Mouse (Mus musculus) forebrain, embryonic 12.5 days (tissue): ENCODE results near the gene Tead1. TPM values are rescaled to one million over a fixed set of nuclear protein-coding genes. Genes with fewer than 3 reads are reported as not detected.
A peak's percentile ranks its signal among the peaks of the same experiment; 100 is the strongest.

Source experiments
- ATAC-seq: fragments of 200-750 bp; cut with Nextera tagmentation; 2 replicates; pipeline ENCODE4 v1.8.0; 2017; ENCODE audit warnings: moderate TSS enrichment; ENCODE audit not compliant: low FRiP score
- H3K27ac ChIP-seq: fragments of 300-500 bp; sonication (generic); 2 replicates; pipeline ENCODE4 v1.5.1; 2016; ENCODE audit warnings: mild to moderate bottlenecking
- H3K27me3 ChIP-seq: fragments of 300-500 bp; sonication (generic); 2 replicates; pipeline ENCODE4 v1.6.1; 2016; ENCODE audit warnings: mild to moderate bottlenecking
- H3K36me3 ChIP-seq: fragments of 300-500 bp; sonication (generic); replicated peaks from 2 replicates; pipeline ENCODE4 v1.6.1; 2016; ENCODE audit warnings: mild to moderate bottlenecking
- H3K4me1 ChIP-seq: fragments of 300-500 bp; sonication (generic); 2 replicates; pipeline ENCODE4 v1.6.1; 2016
- H3K4me2 ChIP-seq: fragments of 300-500 bp; sonication (generic); 2 replicates; pipeline ENCODE4 v1.6.1; 2016; ENCODE audit warnings: mild to moderate bottlenecking, moderate library complexity
- H3K4me3 ChIP-seq: fragments of 300-500 bp; sonication (generic); replicated peaks from 2 replicates; pipeline ENCODE4 v1.5.1; 2016; ENCODE audit warnings: mild to moderate bottlenecking
- H3K9ac ChIP-seq: fragments of 300-500 bp; sonication (generic); 2 replicates; pipeline ENCODE4 v1.6.1; 2016; ENCODE audit warnings: mild to moderate bottlenecking
- H3K9me3 ChIP-seq: fragments of 300-500 bp; sonication (generic); 2 replicates; pipeline ENCODE4 v1.6.1; 2016
- WGBS: fragments of 180-500 bp; shearing (Covaris S2); methylation state at CpG from one replicate; pipeline ENCODE4 v1.1.7; 2016; 5-methylcytosine and 5-hydroxymethylcytosine counted together
- polyA plus RNA-seq: library from polyadenylated mRNA; unstranded; fragments of >200 nt; fragmentation: Nextera tagmentation; extraction: Ambion mirVana; gene quantifications from 2 replicates; pipeline ENCODE4 v1.2.1, GENCODE M21; 2016

Tead1 gene
- polyA plus RNA-seq, 1 experiment from 2014 or later: 28.3 TPM

GRCm38 (mm10) chr7:112854516-112854915 is 175.4 kb downstream of the Tead1 start:
- H3K4me2 ChIP-seq: no peak overlapping the region
- no peak; the same call in 1 of the 2 replicates for ATAC-seq
- H3K36me3 ChIP-seq: peaks cover 9% of the 10 kb centered on the region; the same call in 1 of the 2 replicates
- H3K9me3 ChIP-seq: no peaks in the 10 kb centered on the region
- H3K4me3 ChIP-seq: no peak overlapping the region
- H3K4me1 ChIP-seq: peaks cover 62% of the 10 kb centered on the region
- H3K27me3 ChIP-seq: peaks cover 10% of the 10 kb centered on the region
- H3K27ac ChIP-seq: no peak overlapping the region
- WGBS: 14% methylated on average over 5 of the region's 5 CpGs
- H3K9ac ChIP-seq: no peak overlapping the region

DNA sequence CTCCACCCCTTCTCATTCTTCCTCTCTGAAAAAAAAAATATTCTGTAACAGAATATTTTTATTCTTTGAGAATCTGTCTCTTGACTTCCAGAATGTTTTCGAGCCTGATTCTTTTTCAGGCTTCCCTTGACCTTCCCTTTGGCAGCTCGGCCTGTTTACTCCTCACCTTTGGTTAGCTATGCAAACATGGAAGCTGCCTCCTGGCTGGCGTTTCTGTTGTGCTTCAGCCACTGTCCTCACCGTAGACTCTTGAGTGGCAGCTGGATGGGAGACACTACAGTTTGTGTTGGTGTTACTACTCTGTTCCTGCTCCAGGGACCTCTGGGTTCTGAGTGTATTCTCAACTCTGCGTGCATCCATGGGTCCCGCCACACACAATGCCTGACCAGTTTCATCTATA is 176.3 kb downstream of the Tead1 start:
- H3K27me3 ChIP-seq: peaks cover 10% of the 10 kb centered on the region
- no peak overlapping the region for H3K4me2 ChIP-seq
- 72% methylated on average over 6 of the region's 6 CpGs for WGBS
- no peak overlapping the region for H3K4me3 ChIP-seq
- no peaks in the 10 kb centered on the region for H3K9me3 ChIP-seq
- peaks cover 56% of the 10 kb centered on the region for H3K4me1 ChIP-seq
- no peak overlapping the region for H3K9ac ChIP-seq
- no peak for ATAC-seq
- peaks cover 7% of the 10 kb centered on the region; the same call in 1 of the 2 replicates for H3K36me3 ChIP-seq
- no peak overlapping the region for H3K27ac ChIP-seq

GRCm38 (mm10) chr7:112856121-112856571 is 177.0 kb downstream of the Tead1 start:
- H3K9ac ChIP-seq: no peak overlapping the region
- no peak overlapping the region for H3K4me2 ChIP-seq
- H3K9me3 ChIP-seq: no peaks in the 10 kb centered on the region
- peaks cover 10% of the 10 kb centered on the region for H3K27me3 ChIP-seq
- no peak overlapping the region for H3K27ac ChIP-seq
- no peak for ATAC-seq
- 34% methylated on average over 7 of the region's 7 CpGs for WGBS
- peaks cover 49% of the 10 kb centered on the region for H3K4me1 ChIP-seq
- no peak overlapping the region for H3K4me3 ChIP-seq
- peaks cover 8% of the 10 kb centered on the region for H3K36me3 ChIP-seq

DNA sequence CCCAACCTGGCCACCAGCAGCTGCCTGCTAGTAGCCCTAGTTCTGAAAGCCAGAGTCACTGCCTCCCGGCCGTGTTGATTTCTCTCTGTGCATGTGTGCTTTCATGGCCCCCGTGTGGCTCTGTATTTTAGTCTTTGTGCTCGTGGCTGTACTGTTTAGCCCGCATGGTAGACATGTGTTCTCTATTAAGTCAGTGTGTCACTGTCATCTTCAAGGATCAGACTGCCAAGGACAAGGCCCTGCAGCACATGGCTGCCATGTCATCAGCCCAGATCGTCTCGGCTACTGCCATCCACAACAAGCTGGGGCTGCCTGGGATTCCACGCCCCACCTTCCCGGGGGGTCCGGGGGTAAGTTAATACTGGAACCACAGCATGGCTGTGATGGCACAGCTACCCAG is 177.5 kb downstream of the Tead1 start:
- 75% methylated on average over 10 of the region's 10 CpGs for WGBS
- H3K4me3 ChIP-seq: no peak overlapping the region
- H3K4me1 ChIP-seq: peaks cover 44% of the 10 kb centered on the region
- H3K4me2 ChIP-seq: no peak overlapping the region
- no peak overlapping the region for H3K9ac ChIP-seq
- no peaks in the 10 kb centered on the region for H3K9me3 ChIP-seq
- no peak overlapping the region for H3K27ac ChIP-seq
- ATAC-seq: no peak
- H3K27me3 ChIP-seq: peaks cover 10% of the 10 kb centered on the region
- peaks cover 12% of the 10 kb centered on the region for H3K36me3 ChIP-seq

DNA sequence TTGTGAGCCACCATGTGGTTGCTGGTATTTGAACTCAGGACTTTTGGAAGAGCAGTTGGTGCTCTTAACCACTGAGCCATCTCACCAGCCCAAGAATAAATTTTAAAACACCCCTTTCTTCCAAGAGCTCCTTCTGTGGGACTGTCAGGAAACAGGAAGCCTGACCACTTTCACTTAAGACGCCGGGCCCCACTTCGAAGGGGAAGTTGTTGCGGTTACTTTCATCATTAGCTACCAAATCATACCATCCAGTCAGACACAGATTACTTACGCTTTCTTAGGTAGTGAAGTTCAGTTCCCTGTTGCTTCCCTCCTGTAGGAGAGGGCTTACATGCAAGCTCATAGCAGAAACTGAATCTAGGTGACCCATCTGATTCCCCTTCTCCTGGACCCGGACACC is 180.8 kb downstream of the Tead1 start:
- peaks cover 14% of the 10 kb centered on the region for H3K4me1 ChIP-seq
- no peak overlapping the region for H3K4me3 ChIP-seq
- no peak overlapping the region for H3K27ac ChIP-seq
- H3K9me3 ChIP-seq: no peaks in the 10 kb centered on the region
- no peak for ATAC-seq
- H3K9ac ChIP-seq: no peak overlapping the region
- peaks cover 41% of the 10 kb centered on the region for H3K36me3 ChIP-seq
- H3K27me3 ChIP-seq: 0 out of 2 replicates have a peak, but pooled peaks cover 3% of the 10 kb centered on the region
- 95% methylated on average over 6 of the region's 6 CpGs for WGBS
- no peak overlapping the region for H3K4me2 ChIP-seq

DNA sequence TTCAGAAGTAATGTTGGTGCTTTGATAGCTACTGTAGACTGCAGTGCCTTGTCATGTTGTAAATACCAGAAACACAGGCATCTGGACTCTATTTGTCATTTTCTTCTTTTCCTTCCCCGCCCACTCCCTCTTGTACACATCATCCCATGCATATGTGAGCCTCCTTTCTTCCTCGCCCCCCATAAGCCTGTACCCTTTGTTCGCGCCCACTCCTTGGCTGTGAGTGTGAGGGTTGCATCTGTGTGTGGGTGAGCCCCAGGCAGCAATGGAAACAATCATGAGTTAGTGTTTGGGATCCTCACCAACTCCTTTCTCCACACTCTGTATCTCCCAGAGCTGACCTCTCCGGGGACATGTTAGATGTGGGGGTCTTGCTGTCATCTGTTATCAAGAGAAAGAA is 183.0 kb downstream of the Tead1 start:
- peaks cover 46% of the 10 kb centered on the region for H3K36me3 ChIP-seq
- 96% methylated on average over 5 of the region's 5 CpGs for WGBS
- no peak overlapping the region for H3K9ac ChIP-seq
- H3K4me3 ChIP-seq: no peak overlapping the region
- no peaks in the 10 kb centered on the region for H3K4me1 ChIP-seq
- H3K4me2 ChIP-seq: no peak overlapping the region
- H3K9me3 ChIP-seq: no peaks in the 10 kb centered on the region
- no peaks in the 10 kb centered on the region for H3K27me3 ChIP-seq
- no peak for ATAC-seq
- no peak overlapping the region for H3K27ac ChIP-seq

DNA sequence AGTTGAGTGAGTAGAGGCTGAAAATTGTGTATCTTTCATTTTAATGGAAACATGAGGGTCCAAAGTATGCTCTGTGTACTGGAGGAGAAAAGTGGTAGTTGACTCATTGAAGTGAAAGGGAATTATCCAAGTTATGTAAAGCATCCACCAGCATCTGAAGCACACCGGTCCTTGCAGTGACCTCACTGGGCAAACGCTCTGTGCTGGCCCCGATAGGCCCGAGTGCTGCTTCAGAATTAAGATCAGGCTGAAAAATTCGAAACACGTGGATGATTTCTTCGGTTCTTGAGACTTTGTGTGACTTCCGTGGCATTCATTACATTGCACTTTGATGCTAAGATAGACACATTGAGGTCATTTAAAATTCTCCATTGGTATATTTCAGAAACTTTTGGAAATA is 185.1 kb downstream of the Tead1 start:
- Histone ChIP-seq H3K36me3 (peaks cover 38% of the 10 kb centered on the region), H3K27me3 (no peaks in the 10 kb centered on the region)
- WGBS: 88% methylated on average over 8 of the region's 8 CpGs

GRCm38 (mm10) chr7:112865739-112866138 is 186.6 kb downstream of the Tead1 start:
- WGBS: 3% methylated on average over 2 of the region's 2 CpGs
- ATAC-seq: peak; percentile 44; the same call in 1 of the 2 replicates
- Histone ChIP-seq H3K27me3 (no peaks in the 10 kb centered on the region), H3K9ac (no peak overlapping the region), H3K9me3 (no peaks in the 10 kb centered on the region), H3K4me2 (no peak overlapping the region), H3K4me3 (no peak overlapping the region), H3K36me3 (peaks cover 38% of the 10 kb centered on the region), H3K27ac (no peak overlapping the region), H3K4me1 (peaks cover 8% of the 10 kb centered on the region; the same call in 1 of the 2 replicates)

More for the DNA sequence above, 185.1 kb downstream of the Tead1 start:
- Histone ChIP-seq H3K4me2 (no peak overlapping the region), H3K27ac (no peak overlapping the region), H3K9ac (no peak overlapping the region), H3K4me1 (peaks cover 6% of the 10 kb centered on the region; the same call in 1 of the 2 replicates), H3K4me3 (no peak overlapping the region), H3K9me3 (no peaks in the 10 kb centered on the region)
- ATAC-seq: no peak

- H3K9ac ChIP-seq: no peak overlapping the region
Observed at GRCm38 (mm10) chr7:112868551-112869465, 189.7 kb downstream of the Tead1 start.

GRCm38 (mm10) chr7:112871752-112872151 is 192.6 kb downstream of the Tead1 start:
- 90% methylated on average over 7 of the region's 7 CpGs for WGBS
- no peak overlapping the region for H3K27ac ChIP-seq
- no peaks in the 10 kb centered on the region for H3K9me3 ChIP-seq
- peaks cover 20% of the 10 kb centered on the region; the same call in 1 of the 2 replicates for H3K4me1 ChIP-seq
- no peak overlapping the region for H3K4me3 ChIP-seq
- H3K4me2 ChIP-seq: no peak overlapping the region
- peaks cover 26% of the 10 kb centered on the region for H3K36me3 ChIP-seq
- ATAC-seq: no peak
- no peak overlapping the region for H3K9ac ChIP-seq
- no peaks in the 10 kb centered on the region; the same call in 1 of the 2 replicates for H3K27me3 ChIP-seq

More at GRCm38 (mm10) chr7:112868551-112869465, 189.7 kb downstream of the Tead1 start:
- Histone ChIP-seq H3K27me3 (no peaks in the 10 kb centered on the region), H3K9me3 (no peaks in the 10 kb centered on the region), H3K36me3 (peaks cover 16% of the 10 kb centered on the region), H3K27ac (0 out of 2 replicates have a peak overlapping the region, but pooled peaks have one; percentile 42), H3K4me1 (peaks cover 17% of the 10 kb centered on the region; the same call in 1 of the 2 replicates), H3K4me2 (no peak overlapping the region), H3K4me3 (no peak overlapping the region)
- WGBS: 50% methylated on average over 8 of the region's 8 CpGs
- 0 out of 2 replicates have a peak, but pooled peaks have one; percentile 3 for ATAC-seq

DNA sequence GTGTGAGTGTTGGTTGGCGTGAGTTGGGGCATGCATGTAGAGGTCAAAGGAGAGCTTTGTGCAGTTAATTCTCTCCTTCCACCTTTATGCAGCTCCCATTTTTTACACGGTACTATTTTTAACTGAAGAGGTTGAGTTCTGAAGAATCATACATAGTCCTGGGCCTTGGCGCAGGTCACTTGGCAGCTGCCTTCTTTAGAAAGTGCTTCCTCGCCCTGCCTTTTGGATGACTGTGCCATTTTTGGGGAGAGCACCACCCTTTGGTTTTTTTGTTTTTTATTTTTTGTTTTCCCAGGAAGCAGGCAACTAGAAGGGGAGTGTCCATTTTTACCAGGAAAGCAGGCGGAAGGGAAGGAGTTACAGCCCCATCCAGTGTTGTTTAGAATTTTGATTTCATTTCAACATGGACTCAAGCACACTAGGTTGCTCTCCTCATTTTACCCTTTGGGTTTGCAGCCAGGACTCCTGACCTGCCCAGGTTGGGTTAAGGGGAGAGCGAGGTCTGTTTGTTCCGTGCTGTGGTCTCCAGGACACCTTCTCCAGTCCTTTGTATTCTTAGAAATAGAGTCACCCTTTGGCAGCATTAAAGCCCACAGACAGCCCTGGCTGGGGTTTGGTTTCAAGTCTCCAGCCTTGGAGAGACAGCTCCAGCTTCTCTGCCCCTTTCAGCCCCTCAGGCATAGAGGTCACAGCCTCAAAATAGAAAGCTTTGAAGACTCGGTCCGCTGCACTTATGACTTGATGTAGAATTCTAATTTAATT is 193.5 kb downstream of the Tead1 start:
- Histone ChIP-seq H3K9ac (no peak overlapping the region), H3K4me2 (no peak overlapping the region), H3K4me1 (peaks cover 29% of the 10 kb centered on the region), H3K27ac (no peak overlapping the region), H3K9me3 (no peaks in the 10 kb centered on the region), H3K4me3 (no peak overlapping the region), H3K27me3 (no peaks in the 10 kb centered on the region; the same call in 1 of the 2 replicates), H3K36me3 (peaks cover 26% of the 10 kb centered on the region)
- ATAC-seq: no peak
- 80% methylated on average over 9 of the region's 9 CpGs for WGBS

GRCm38 (mm10) chr7:112876128-112876527 is 197.0 kb downstream of the Tead1 start:
- Histone ChIP-seq H3K36me3 (peaks cover 35% of the 10 kb centered on the region), H3K9me3 (no peaks in the 10 kb centered on the region), H3K27ac (0 out of 2 replicates have a peak overlapping the region, but pooled peaks have one; percentile 14), H3K4me3 (no peak overlapping the region), H3K4me2 (no peak overlapping the region), H3K27me3 (no peaks in the 10 kb centered on the region; the same call in 1 of the 2 replicates), H3K9ac (no peak overlapping the region), H3K4me1 (peaks cover 36% of the 10 kb centered on the region)
- WGBS: 90% methylated on average over 10 of the region's 10 CpGs
- no peak for ATAC-seq
